Mouse (Mus musculus) thymus, postnatal 10 days (tissue): Measurements from ENCODE around the gene Olfr1338.
"Not testable (repeated sequence)": the region's sequence is repeated elsewhere in the genome, so short reads cannot be mapped to it uniquely, and the experiment has no call there.

ENCODE experiments used
- DNase-seq, 2 experiments: peaks; one replicate each; pipeline ENCODE4 v3.0.0; 2021; ENCODE audit warnings: low spot score in 2 of 2

The Olfr1338 gene

DNA sequence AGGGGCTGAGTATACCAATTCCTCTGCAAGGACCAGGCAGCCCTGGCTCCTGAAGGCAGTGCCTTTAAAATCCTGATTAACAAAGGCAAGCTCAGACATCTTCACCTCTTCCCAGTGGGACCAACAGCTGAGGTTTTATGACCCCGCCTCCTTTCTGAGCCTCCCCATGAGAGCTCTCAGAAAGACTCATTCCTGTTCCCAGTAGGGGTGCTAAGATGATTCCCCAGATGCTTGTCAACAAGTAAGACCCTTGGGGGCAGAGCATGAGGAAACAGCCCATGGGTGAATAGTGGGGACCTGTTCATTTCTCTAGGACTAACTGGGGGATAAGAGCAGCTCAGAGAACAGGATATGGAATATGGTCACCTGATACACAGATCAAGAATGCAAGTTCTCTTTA, at the start of gene Olfr1338:
Gene Olfr1338, minus strand, starts transcription at position 101 of the 400 bp plus-strand sequence.
- no peak for DNase-seq

DNA sequence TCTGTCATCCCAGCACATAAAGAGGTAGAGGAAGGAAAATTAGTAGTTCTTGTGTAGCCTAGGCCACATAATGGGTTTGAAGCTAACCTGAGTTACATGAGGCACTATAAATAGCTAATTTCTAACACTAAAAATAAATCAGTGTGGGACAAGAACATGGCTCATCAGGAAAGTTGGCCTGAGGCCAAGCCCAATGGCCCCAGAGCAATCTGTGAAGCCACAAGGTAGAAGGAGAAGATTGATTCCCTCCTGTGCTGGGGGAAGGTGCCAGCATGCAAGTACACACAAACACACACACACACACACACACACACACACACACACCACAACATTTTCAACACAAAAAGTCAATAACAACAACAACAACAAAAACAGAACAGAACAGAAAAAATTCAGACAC, 34.3 kb upstream of the Olfr1338 start:
- DNase-seq = not testable (repeated sequence)

DNA sequence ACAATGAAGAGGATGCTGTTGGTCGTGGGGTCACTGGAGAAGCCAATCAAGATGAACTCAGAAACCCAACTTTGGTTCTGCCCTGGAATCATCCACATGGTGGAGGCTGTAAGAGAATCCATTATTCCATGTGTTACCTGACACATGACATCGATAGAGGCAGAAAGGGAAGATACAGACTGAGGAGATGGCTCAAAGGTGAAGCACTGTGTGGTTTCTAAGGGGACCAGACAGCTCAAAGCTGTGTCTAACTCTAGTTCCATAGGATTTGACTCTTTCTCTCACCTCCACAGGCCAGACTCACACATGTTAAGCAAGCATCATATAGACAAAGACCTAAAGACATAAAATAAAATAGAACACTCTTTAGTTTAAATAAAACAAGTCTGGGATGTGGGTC, 23.9 kb upstream of the Olfr1338 start, which contains the start of gene Olfr1337:
Gene Olfr1337, minus strand, starts transcription at position 101 of the 400 bp plus-strand sequence.
- no peak for DNase-seq

DNA sequence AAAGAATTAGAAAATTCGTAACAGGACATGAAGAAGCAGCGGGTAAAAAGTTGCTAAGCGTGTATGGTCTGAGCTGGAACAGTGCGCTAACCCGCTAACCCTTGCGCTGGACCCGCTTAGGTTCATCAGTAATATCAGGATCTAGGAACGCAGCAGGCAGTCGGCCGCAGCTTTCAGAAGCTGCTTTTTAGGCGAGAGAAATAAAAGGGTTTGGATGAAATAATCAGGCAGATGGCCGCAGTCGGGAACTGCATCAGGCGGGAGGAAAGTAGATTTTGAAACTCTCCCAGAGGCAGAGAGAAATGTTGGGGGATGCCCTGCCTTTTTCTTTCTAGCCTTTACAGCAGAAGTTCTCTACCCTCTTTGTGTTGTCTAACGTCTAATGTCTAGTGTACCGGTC, 16.7 kb downstream of the Olfr1338 start:
- no peak for DNase-seq

DNA sequence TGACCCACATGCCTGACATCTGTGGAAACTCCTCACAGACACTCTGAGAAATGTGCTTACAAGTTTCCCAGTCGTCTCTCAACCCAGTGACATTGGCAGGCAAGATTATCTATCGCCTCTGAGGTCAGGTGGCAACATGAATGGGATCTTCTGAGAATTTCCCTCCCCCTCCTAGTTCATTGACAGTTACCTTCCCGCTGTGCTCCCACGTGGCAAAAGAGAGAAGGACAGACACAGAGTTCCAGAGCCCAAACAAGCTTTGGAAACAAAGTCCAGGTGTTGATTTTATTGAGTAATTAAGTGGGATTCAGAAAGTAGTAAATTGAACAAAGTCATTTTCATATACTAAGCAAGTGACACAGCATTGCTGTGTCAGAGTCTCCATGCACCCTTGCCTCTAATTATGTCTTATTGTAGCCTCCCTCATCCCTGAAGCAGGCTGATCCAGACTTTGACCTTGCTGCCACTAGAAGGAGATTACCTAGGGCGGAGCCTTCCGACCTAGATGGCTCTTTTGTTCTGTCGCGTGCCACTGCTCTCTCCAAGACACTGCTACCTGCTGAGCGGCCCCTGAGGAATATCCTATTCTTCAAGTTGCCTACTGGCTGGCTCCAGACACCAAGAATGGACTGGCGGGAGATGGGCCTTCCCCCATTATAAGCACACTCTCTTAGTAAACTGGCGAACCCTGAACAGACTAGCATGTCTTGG, 17.4 kb downstream of the Olfr1338 start:
- DNase-seq = no peak

DNA sequence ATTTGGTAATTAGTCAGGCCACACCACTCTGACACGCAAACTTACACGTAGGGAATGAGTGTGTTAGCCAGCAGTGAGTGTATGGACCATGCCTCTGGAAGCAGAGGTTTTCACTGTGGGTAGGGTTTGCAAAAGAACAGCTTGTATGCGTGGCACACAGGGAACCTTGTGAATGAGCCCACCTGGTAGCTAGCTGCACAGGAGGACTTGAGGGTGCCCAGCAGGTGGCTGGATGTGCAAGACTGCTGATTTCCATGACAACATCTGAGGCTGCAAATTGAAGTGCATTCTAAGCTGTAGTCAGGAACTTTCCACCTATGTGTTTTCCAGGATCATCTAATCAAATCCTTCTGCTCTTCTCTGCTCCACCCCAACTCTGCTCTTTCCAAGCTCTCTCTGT, 19.0 kb downstream of the Olfr1338 start:
- DNase-seq = no peak

DNA sequence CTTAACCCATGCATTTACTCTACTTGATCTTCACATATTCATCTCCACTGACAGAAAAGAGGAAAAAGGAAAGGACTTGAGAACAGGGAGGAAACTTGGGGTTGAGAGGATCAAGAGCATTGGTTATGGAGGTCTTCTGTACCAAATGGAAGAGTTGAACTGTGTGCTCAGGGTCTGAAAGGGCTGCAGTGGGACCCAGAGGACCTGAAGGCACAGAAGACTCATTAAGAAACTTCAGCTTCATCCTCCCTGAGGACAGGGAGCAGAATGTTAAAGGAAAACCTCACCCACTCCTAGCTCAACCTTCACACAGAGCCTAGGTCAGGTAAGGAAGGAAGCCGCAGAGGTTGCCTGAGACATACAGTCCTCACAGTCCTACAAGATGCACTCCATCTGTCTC, 26.7 kb downstream of the Olfr1338 start, which contains the start of gene Olfr1339:
Gene Olfr1339, plus strand, starts transcription at position 301 of the 400 bp plus-strand sequence.
- DNase-seq = no peak

DNA sequence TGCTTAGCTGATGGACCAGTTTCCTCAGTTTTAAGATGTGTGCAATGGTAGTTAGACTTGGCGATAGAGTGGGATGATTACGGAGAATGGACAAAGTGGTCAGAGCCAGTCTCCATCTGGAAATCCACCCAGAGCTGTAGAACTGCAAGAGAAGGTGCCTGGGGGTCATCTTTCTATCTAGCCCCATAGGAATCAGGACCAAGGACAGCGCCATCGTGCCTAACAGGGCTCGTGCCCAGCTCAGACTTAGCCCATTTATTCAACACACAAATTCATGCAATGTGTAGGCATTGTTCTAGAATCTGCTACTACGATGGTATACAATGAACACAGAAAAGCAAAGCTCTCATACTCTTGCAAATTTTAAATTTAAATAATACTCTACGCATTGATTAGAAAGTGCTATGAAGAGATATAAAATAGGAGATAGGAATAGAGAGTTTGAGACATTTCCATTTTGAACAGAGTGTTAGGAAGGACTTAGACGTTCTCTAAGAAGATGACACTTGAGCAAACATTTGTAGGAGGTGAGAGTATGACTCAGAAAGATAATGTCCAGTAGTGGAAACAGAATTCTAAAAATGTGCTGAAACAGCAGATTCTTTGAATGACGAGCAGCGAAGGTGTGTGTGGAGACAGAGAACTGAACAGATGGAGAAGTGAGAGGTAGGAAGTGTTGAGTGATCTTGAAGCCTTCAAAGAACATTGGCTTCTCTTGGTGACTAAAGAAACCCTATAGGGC, 36.6 kb downstream of the Olfr1338 start:
- DNase-seq = peak in 1 of 2 experiments; percentile 10

DNA sequence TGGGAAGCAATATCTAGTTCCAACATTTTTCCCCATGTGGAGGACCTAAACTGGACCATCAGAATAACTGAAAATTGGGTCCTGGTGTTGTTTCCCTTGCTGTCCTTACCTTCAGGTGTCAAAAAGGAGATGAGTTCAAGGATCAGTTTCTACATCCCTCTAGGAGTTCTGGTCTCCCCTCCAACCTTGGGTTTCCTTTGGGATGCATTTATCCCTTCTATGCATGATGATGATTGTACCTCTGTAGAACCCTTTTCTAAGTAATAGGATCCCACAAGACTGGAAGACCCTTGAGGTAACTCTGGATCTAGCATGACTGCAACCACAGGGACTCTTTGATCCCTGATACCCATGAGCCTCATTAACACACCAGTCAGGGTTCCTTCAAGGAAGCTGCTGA, 38.7 kb downstream of the Olfr1338 start, which contains the start of gene Olfr1340:
Gene Olfr1340, plus strand, starts transcription at position 301 of the 400 bp plus-strand sequence.
- DNase-seq = no peak

DNA sequence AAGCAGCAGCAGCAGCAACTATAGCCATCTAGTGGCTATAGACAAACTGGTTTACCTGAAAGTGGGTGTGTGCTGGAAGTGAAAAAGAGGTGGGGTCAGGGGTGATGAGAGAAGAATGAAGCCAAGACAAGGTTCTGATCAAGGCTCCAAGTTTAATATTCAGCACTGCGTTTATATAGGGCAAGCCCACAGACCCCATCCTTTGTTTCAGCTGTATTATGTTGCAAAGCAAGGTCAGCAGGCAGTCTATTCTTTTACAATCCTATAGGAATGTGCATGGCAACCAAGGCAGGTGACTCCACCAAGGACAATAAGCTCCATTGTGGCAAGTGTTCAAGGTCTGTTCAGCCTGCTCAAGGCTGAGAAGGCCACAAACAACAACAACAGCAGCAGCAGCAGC, 46.9 kb downstream of the Olfr1338 start:
- no peak for DNase-seq

DNA sequence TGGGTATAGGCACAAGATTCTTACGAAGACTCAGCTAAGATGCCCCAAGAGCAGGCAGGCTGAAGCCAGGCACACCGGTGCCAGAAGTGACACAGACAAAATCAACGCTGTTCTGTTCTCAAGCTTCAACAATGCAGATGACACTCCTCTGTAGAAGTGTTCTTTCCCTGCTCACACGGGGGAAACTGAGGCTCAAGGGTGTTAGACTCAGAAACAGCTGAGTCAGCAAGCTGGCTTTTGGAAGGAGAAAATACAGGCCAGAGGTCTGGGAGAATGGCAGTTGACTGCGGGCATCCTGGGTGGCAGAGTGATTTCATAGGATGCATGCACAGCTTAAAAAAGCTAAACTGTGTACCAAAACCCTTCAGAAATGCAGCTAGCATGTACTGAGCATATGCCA, 50.5 kb downstream of the Olfr1338 start:
- no peak for DNase-seq

DNA sequence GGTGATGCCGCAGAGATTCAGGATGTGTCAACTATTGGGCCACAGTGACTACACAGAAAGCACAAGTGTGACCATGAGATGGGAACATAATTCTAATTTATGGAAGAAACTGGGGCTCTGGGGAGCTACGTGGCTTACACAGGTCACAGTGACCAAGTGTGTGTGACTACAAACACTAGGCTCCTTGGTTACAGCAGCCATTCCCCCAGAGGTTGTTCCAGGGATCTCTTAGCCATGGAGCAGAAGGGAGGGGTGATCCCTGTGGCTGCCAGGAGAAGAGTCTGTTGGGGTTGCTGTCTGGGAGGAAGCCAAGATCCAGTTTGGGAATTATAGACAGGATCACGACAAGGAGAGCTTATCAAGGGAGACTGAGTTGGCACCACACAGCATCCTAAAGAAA, 55.3 kb downstream of the Olfr1338 start, which contains the start of gene Olfr1341:
Gene Olfr1341, plus strand, starts transcription at position 301 of the 400 bp plus-strand sequence.
- DNase-seq = no peak
